Mouse (Mus musculus) activated CD4-positive, CD25-positive, alpha-beta regulatory T cell, adult 4 months (primary cell): Measurements from ENCODE around the gene Dock9. TPM values are rescaled to one million over a fixed set of nuclear protein-coding genes. Genes with fewer than 3 reads are reported as not detected.

ENCODE experiments used
- ATAC-seq: one replicate; pipeline ENCODE4 v1.8.0; 2017
- polyA plus RNA-seq, 2 experiments: library from polyadenylated mRNA; unstranded; fragments of 100-300 nt; shearing (Covaris generic); gene quantifications; one replicate each; pipeline ENCODE4 v1.2.1; 2017

Dock9 gene
- polyA plus RNA-seq, 2 experiments from 2014 or later = 3.8 to 4.0 TPM

- no peak for ATAC-seq
Measured at GRCm38 (mm10) chr14:121791935-121792334, 5.7 kb downstream of the Dock9 start.

- ATAC-seq = no peak
Measured at GRCm38 (mm10) chr14:121791112-121791511, 6.5 kb downstream of the Dock9 start.

GRCm38 (mm10) chr14:121789273-121789672, 8.4 kb downstream of the Dock9 start:
- ATAC-seq = no peak

- ATAC-seq = no peak
Measured at GRCm38 (mm10) chr14:121788451-121788850, 9.2 kb downstream of the Dock9 start.

- ATAC-seq = no peak
Measured at GRCm38 (mm10) chr14:121787430-121787829, 10.2 kb downstream of the Dock9 start.

GRCm38 (mm10) chr14:121786900-121787299, 10.7 kb downstream of the Dock9 start:
- ATAC-seq = no peak

GRCm38 (mm10) chr14:121785394-121785793, 12.2 kb downstream of the Dock9 start:
- ATAC-seq = no peak

GRCm38 (mm10) chr14:121780942-121781531, 16.6 kb downstream of the Dock9 start:
- ATAC-seq = no peak

GRCm38 (mm10) chr14:121780144-121780913, 17.3 kb downstream of the Dock9 start:
- no peak for ATAC-seq

GRCm38 (mm10) chr14:121779620-121780019, 18.0 kb downstream of the Dock9 start:
- ATAC-seq = no peak

GRCm38 (mm10) chr14:121777279-121777831, 20.3 kb downstream of the Dock9 start:
- ATAC-seq = no peak

GRCm38 (mm10) chr14:121776749-121777148, 20.9 kb downstream of the Dock9 start:
- ATAC-seq = no peak

- no peak for ATAC-seq
Measured at GRCm38 (mm10) chr14:121762021-121762452, 35.6 kb downstream of the Dock9 start.

- no peak for ATAC-seq
Measured at GRCm38 (mm10) chr14:121760403-121760802, 37.2 kb downstream of the Dock9 start.

- ATAC-seq = no peak
Measured at GRCm38 (mm10) chr14:121754110-121754509, 43.5 kb downstream of the Dock9 start.

- no peak for ATAC-seq
Measured at GRCm38 (mm10) chr14:121752686-121753426, 44.8 kb downstream of the Dock9 start.

- ATAC-seq = no peak
Measured at GRCm38 (mm10) chr14:121749606-121750005, 48.0 kb downstream of the Dock9 start.

GRCm38 (mm10) chr14:121749084-121749483, 48.6 kb downstream of the Dock9 start:
- no peak for ATAC-seq

- no peak for ATAC-seq
Measured at GRCm38 (mm10) chr14:121747360-121747759, 50.3 kb downstream of the Dock9 start.

- no peak for ATAC-seq
Measured at GRCm38 (mm10) chr14:121743787-121744417, 53.7 kb downstream of the Dock9 start.

- peak; percentile 58 for ATAC-seq
Measured at GRCm38 (mm10) chr14:121738431-121739403, 58.9 kb downstream of the Dock9 start.
